Mouse (Mus musculus): ENCODE measurements around the gene Bbx. TPM values are rescaled to one million over a fixed set of nuclear protein-coding genes. Genes with fewer than 3 reads are reported as not detected.

The Bbx gene
- total RNA-seq, 4 experiments from 2014 or later, result 8.5 to 11.6 (median 9.0) TPM

GRCm38 (mm10) chr16:50235231-50235630 is 197.0 kb downstream of the Bbx start:
- DNase-seq (ENCODE audit: low spot score in 2 of 2), result no peak

- no peak for DNase-seq (ENCODE audit: low spot score in 2 of 2)
These were observed 201.6 kb downstream of the Bbx start for GRCm38 (mm10) chr16:50230624-50231023.

- no peak for DNase-seq (ENCODE audit: low spot score in 2 of 2)
These were observed 203.4 kb downstream of the Bbx start for GRCm38 (mm10) chr16:50228833-50229232.

GRCm38 (mm10) chr16:50226274-50226673 is 205.9 kb downstream of the Bbx start:
- no peak for DNase-seq (ENCODE audit: low spot score in 2 of 2)

- no peak for DNase-seq (ENCODE audit: low spot score in 2 of 2)
These were observed 207.2 kb downstream of the Bbx start for GRCm38 (mm10) chr16:50224946-50225345.

- DNase-seq (ENCODE audit: low spot score in 2 of 2), result peak; percentile 17 to 37
These were observed 211.3 kb downstream of the Bbx start for GRCm38 (mm10) chr16:50220734-50221501.

GRCm38 (mm10) chr16:50217084-50217483 is 215.1 kb downstream of the Bbx start:
- no peak for DNase-seq (ENCODE audit: low spot score in 2 of 2)

- no peak for DNase-seq (ENCODE audit: low spot score in 2 of 2)
These were observed 220.5 kb downstream of the Bbx start for GRCm38 (mm10) chr16:50211727-50212126.

GRCm38 (mm10) chr16:50211231-50211630 is 221.0 kb downstream of the Bbx start:
- no peak for DNase-seq (ENCODE audit: low spot score in 2 of 2)

GRCm38 (mm10) chr16:50210742-50211141 is 221.4 kb downstream of the Bbx start:
- no peak for DNase-seq (ENCODE audit: low spot score in 2 of 2)

GRCm38 (mm10) chr16:50204944-50205343 is 227.2 kb downstream of the Bbx start:
- no peak for DNase-seq (ENCODE audit: low spot score in 2 of 2)

- peak in 1 of 2 experiments; percentile 18 for DNase-seq (ENCODE audit: low spot score in 2 of 2)
These were observed 230.5 kb downstream of the Bbx start for GRCm38 (mm10) chr16:50201546-50202151.

GRCm38 (mm10) chr16:50200214-50200613 is 232.0 kb downstream of the Bbx start:
- DNase-seq (ENCODE audit: low spot score in 2 of 2), result no peak

GRCm38 (mm10) chr16:50196118-50196517 is 236.1 kb downstream of the Bbx start:
- DNase-seq (ENCODE audit: low spot score in 2 of 2), result no peak

GRCm38 (mm10) chr16:50192626-50193025 is 239.6 kb downstream of the Bbx start:
- DNase-seq (ENCODE audit: low spot score in 2 of 2), result no peak

- no peak for DNase-seq (ENCODE audit: low spot score in 2 of 2)
These were observed 243.1 kb downstream of the Bbx start for GRCm38 (mm10) chr16:50189108-50189507.

- DNase-seq (ENCODE audit: low spot score in 2 of 2), result no peak
These were observed 245.6 kb downstream of the Bbx start for GRCm38 (mm10) chr16:50186604-50187003.

- DNase-seq (ENCODE audit: low spot score in 2 of 2), result peak; percentile 10 to 16
These were observed 247.1 kb downstream of the Bbx start for GRCm38 (mm10) chr16:50185041-50185440.

- DNase-seq (ENCODE audit: low spot score in 2 of 2), result no peak
These were observed 249.2 kb downstream of the Bbx start for GRCm38 (mm10) chr16:50182988-50183387.

GRCm38 (mm10) chr16:50182561-50182960 is 249.6 kb downstream of the Bbx start:
- no peak for DNase-seq (ENCODE audit: low spot score in 2 of 2)

GRCm38 (mm10) chr16:50172760-50173159 is 259.4 kb downstream of the Bbx start:
- no peak for DNase-seq (ENCODE audit: low spot score in 2 of 2)

- DNase-seq (ENCODE audit: low spot score in 2 of 2), result no peak
These were observed 261.4 kb downstream of the Bbx start for GRCm38 (mm10) chr16:50170812-50171211.

GRCm38 (mm10) chr16:50167983-50168299 is 264.2 kb downstream of the Bbx start:
- DNase-seq (ENCODE audit: low spot score in 2 of 2), result no peak
